Mouse (Mus musculus) heart, embryonic 16.5 days (tissue): ENCODE measurements around the gene Caly. TPM values are rescaled to one million over a fixed set of nuclear protein-coding genes. Genes with fewer than 3 reads are reported as not detected.

Source experiments
- ATAC-seq: fragments of 200-750 bp; cut with Nextera tagmentation; replicated peaks from 2 replicates; pipeline ENCODE4 v1.8.0; 2017; ENCODE audit warnings: moderate number of reproducible peaks; ENCODE audit not compliant: insufficient read depth, low FRiP score; ENCODE audit errors: extremely low read depth
- H3K27ac ChIP-seq: fragments of 300-500 bp; sonication (generic); 2 replicates; pipeline ENCODE4 v1.5.1; 2014; ENCODE audit warnings: mild to moderate bottlenecking, low read length, control low read depth, moderate library complexity
- H3K27me3 ChIP-seq: fragments of 300-500 bp; sonication (generic); 2 replicates; pipeline ENCODE4 v1.6.1; 2014; ENCODE audit warnings: low read length, mixed read lengths; ENCODE audit not compliant: control insufficient read depth, insufficient read depth
- H3K36me3 ChIP-seq: fragments of 300-500 bp; sonication (generic); 2 replicates; pipeline ENCODE4 v1.6.1; 2014; ENCODE audit not compliant: control insufficient read depth, insufficient read depth
- H3K4me1 ChIP-seq: fragments of 300-500 bp; sonication (generic); 2 replicates; pipeline ENCODE4 v1.6.1; 2014; ENCODE audit warnings: low read length, mixed read lengths; ENCODE audit not compliant: control insufficient read depth, insufficient read depth
- H3K4me2 ChIP-seq: fragments of 300-500 bp; sonication (generic); 2 replicates; pipeline ENCODE4 v1.6.1; 2014; ENCODE audit warnings: low read depth, mild to moderate bottlenecking, control low read depth, low read length
- H3K4me3 ChIP-seq: fragments of 300-500 bp; sonication (generic); 2 replicates; pipeline ENCODE4 v1.5.1; 2014; ENCODE audit warnings: mild to moderate bottlenecking, control low read depth, low read length
- H3K9ac ChIP-seq: fragments of 300-500 bp; sonication (generic); 2 replicates; pipeline ENCODE4 v1.6.1; 2014; ENCODE audit warnings: low read length, control low read depth
- H3K9me3 ChIP-seq: fragments of 300-500 bp; sonication (generic); replicated peaks from 2 replicates; pipeline ENCODE4 v1.6.1; 2016; ENCODE audit warnings: low read length; ENCODE audit not compliant: control insufficient read depth
- WGBS: fragments of 180-500 bp; shearing (Covaris S2); extraction: QIAGEN DNeasy Blood & Tissue Kit; methylation state at CpG from one replicate; pipeline ENCODE4 v1.1.7; 2014; 5-methylcytosine and 5-hydroxymethylcytosine counted together
- polyA plus RNA-seq: library from polyadenylated mRNA; unstranded; fragments of >200 nt; fragmentation: Nextera tagmentation; extraction: Ambion mirVana; gene quantifications from 2 replicates; pipeline ENCODE4 v1.2.1, GENCODE M21; 2015

The Caly gene
- polyA plus RNA-seq, 1 experiment from 2014 or later = 0.66 TPM

- peaks cover 16% of the 10 kb centered on the region for H3K4me1 ChIP-seq
- peak within 1 kb of the TSS; percentile 87 for H3K4me3 ChIP-seq
- no peaks in the 10 kb centered on the region for H3K27me3 ChIP-seq
- peak; percentile 98 for ATAC-seq
- no peaks in the 10 kb centered on the region for H3K9me3 ChIP-seq
- WGBS = 1% methylated on average over 68 of the region's 69 CpGs
- H3K36me3 ChIP-seq = peaks cover 16% of the 10 kb centered on the region
- H3K27ac ChIP-seq = peak within 1 kb of the TSS; percentile 85
- peak within 1 kb of the TSS; percentile 91 for H3K4me2 ChIP-seq
- H3K9ac ChIP-seq = peak within 1 kb of the TSS; percentile 93
Measured at GRCm38 (mm10) chr7:140036281-140037170, 45.8 kb downstream of the Caly start, which contains the start of the genes Zfp511 and Tubgcp2. Gene Zfp511 (plus strand): TSS chr7:140036391. Gene Tubgcp2 (minus strand): TSS chr7:140036669.

GRCm38 (mm10) chr7:140035456-140035855 is 46.9 kb downstream of the Caly start:
- Histone ChIP-seq H3K4me3 (peak overlapping the region; percentile 87), H3K9me3 (no peaks in the 10 kb centered on the region), H3K4me1 (peaks cover 16% of the 10 kb centered on the region), H3K27me3 (no peaks in the 10 kb centered on the region), H3K9ac (peak overlapping the region; percentile 93), H3K4me2 (peak overlapping the region; percentile 91), H3K27ac (peak overlapping the region; percentile 85), H3K36me3 (peaks cover 24% of the 10 kb centered on the region)
- no peak for ATAC-seq
- whole genome bisulfite sequencing = 23% methylated on average over 7 of the region's 7 CpGs

DNA sequence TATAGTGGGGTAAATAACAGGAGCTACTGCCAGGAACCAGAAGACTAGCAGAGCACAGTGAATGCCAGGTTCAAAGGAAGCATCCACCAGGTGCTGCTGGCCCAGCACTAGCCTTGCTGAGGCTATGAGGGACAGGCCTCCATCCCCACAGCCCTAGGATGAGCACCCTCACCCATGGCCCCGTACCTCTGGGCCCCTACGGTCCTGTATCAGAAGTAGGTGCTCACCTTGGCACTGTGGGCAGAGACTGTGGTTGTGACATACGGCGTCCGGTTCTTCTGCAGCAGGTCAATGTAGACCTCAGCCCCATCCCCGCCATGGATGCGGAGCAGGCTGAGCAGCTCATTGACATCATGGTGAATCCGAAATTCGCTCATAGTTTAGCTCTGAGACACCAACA is 49.0 kb downstream of the Caly start:
- Histone ChIP-seq H3K4me3 (no peak overlapping the region), H3K4me2 (no peak overlapping the region), H3K36me3 (peaks cover 35% of the 10 kb centered on the region), H3K27me3 (no peaks in the 10 kb centered on the region), H3K9ac (no peak overlapping the region), H3K9me3 (no peaks in the 10 kb centered on the region), H3K4me1 (peaks cover 16% of the 10 kb centered on the region), H3K27ac (no peak overlapping the region)
- WGBS = 95% methylated on average over 9 of the region's 9 CpGs
- ATAC-seq = no peak

DNA sequence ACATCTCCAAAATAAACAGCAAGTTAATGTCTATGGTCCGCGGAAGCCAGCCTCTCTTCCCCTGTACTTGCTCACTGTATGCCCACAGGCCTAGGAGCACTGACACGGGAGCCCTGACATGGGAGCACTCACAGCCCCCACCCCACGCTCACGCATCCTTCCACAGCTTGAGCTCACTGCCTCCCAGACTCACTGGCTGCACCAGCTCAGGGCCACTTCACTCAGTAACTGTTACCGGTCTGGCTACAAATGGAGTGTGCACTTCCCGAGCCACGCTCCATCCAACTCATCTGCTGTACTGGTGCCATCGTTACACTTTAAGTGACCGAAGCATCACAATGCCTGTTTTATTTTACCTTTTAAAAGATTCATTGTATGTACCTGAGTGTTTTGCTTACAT is 50.0 kb downstream of the Caly start:
- Histone ChIP-seq H3K9ac (no peak overlapping the region), H3K9me3 (peaks cover 2% of the 10 kb centered on the region; the same call in 1 of the 2 replicates), H3K4me3 (no peak overlapping the region), H3K27me3 (no peaks in the 10 kb centered on the region), H3K4me2 (no peak overlapping the region), H3K36me3 (peaks cover 40% of the 10 kb centered on the region), H3K4me1 (peaks cover 16% of the 10 kb centered on the region), H3K27ac (no peak overlapping the region)
- 94% methylated on average over 10 of the region's 10 CpGs for WGBS
- ATAC-seq = no peak

GRCm38 (mm10) chr7:140031771-140032170 is 50.6 kb downstream of the Caly start:
- Histone ChIP-seq H3K36me3 (peaks cover 40% of the 10 kb centered on the region), H3K9me3 (peaks cover 2% of the 10 kb centered on the region; the same call in 1 of the 2 replicates), H3K27ac (no peak overlapping the region), H3K9ac (no peak overlapping the region), H3K4me1 (peaks cover 12% of the 10 kb centered on the region), H3K27me3 (no peaks in the 10 kb centered on the region), H3K4me3 (no peak overlapping the region), H3K4me2 (no peak overlapping the region)
- WGBS = 89% methylated on average over 12 of the region's 12 CpGs
- no peak for ATAC-seq

Other genes starting within 250 kb of the Caly start
- gene Adgra1, start 248.4 kb downstream of the Caly start, polyA plus RNA-seq = not detected in 2 replicates
- 0.37 and 0.47 TPM in 2 replicates for gene Kndc1, start 187.9 kb downstream of the Caly start, polyA plus RNA-seq
- gene Utf1, start 138.8 kb downstream of the Caly start, polyA plus RNA-seq = 0.71 and 2.0 TPM in 2 replicates
- 0.66 and 0.69 TPM in 2 replicates for gene 6430531B16Rik, start 103.8 kb downstream of the Caly start, polyA plus RNA-seq
- gene Adam8, start 90.0 kb downstream of the Caly start, polyA plus RNA-seq = 1.7 and 2.8 TPM in 2 replicates
- gene Zfp511, start 46.2 kb downstream of the Caly start, polyA plus RNA-seq = 32.1 and 36.5 TPM in 2 replicates
- gene Tubgcp2, start 45.9 kb downstream of the Caly start, polyA plus RNA-seq = 34.6 and 39.9 TPM in 2 replicates
- gene Msx3, start 33.5 kb downstream of the Caly start, polyA plus RNA-seq = not detected in 2 replicates
- 2.3 TPM in 1 of 2 replicates, not detected in the other for gene Prap1, start 10.8 kb upstream of the Caly start, polyA plus RNA-seq
- 93.9 and 103 TPM in 2 replicates for gene Fuom, start 19.9 kb upstream of the Caly start, polyA plus RNA-seq
- 9.5 and 12.9 TPM in 2 replicates for gene Paox, start 33.3 kb upstream of the Caly start, polyA plus RNA-seq
- 244 and 266 TPM in 2 replicates for gene Echs1, start 33.9 kb upstream of the Caly start, polyA plus RNA-seq
- 34.1 and 36.8 TPM in 2 replicates for gene Mtg1, start 55.0 kb upstream of the Caly start, polyA plus RNA-seq
- gene Sprn, start 72.3 kb upstream of the Caly start, polyA plus RNA-seq = 0.09 and 0.12 TPM in 2 replicates
- not detected in 2 replicates for gene Olfr522, start 82.2 kb upstream of the Caly start, polyA plus RNA-seq
- gene Olfr523, start 90.7 kb upstream of the Caly start, polyA plus RNA-seq = not detected in 2 replicates
- gene Olfr524, start 123.4 kb upstream of the Caly start, polyA plus RNA-seq = 0.27 and 0.43 TPM in 2 replicates
- gene Cd163l1, start 135.7 kb upstream of the Caly start, polyA plus RNA-seq = 5.2 and 10.4 TPM in 2 replicates
- gene 5830411N06Rik, start 164.7 kb upstream of the Caly start, polyA plus RNA-seq = 0.31 and 1.4 TPM in 2 replicates
- not detected in 2 replicates for gene Olfr525, start 238.3 kb upstream of the Caly start, polyA plus RNA-seq